Mouse (Mus musculus) small intestine, adult 2 months (tissue): ENCODE measurements at regions not wholly inside any gene's neighbourhood (a gene's known extent, or its start where the extent isn't known, plus 50 kb on each side); places are given as distances from the start of the nearest gene placed in this dataset.

Experiments used
- CTCF ChIP-seq: fragments of 200-500 bp; IDR thresholded peaks from 2 replicates; pipeline ENCODE4 v1.5.1; 2012; ENCODE audit warnings: low read depth, mild to moderate bottlenecking, control low read depth, inconsistent platforms, low read length, moderate library complexity, mixed read lengths; ENCODE audit not compliant: insufficient replicate concordance, insufficient read length; ENCODE audit errors: extremely low read depth
- POLR2A ChIP-seq: fragments of 200-500 bp; IDR thresholded peaks from 2 replicates; pipeline ENCODE4 v1.6.1; 2012; ENCODE audit warnings: low read depth, mild to moderate bottlenecking, control low read depth, inconsistent platforms, low read length, moderate library complexity

DNA sequence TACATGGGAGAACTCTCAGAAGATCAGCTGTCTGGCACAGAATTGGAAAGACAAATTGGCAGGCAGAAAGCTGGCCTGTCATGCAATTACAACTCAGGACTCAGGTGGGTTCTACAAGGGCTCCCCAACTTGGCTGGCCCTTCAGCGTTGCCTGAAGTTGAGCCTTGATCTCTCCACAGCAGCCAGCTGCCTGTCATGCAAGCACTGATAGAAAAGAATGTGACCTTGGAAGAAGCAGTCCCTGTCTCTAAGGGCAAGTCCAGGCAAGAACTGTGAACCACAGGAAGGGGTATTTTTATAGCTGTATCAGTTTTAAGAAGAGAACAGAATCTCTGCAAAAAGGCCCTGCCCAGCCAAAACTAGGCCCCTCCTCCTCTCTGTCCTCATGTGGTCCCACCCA, 140.4 kb downstream of the Pdcd6ip start:
- TF ChIP-seq CTCF (no peak), POLR2A (no peak)
